Mouse (Mus musculus): ENCODE results near the gene Shb. TPM values are rescaled to one million over a fixed set of nuclear protein-coding genes. Genes with fewer than 3 reads are reported as not detected.
A peak's percentile ranks its signal among the peaks of the same experiment; 100 is the strongest.

The Shb gene
- polyA plus RNA-seq, 1 experiment = 71.5 TPM

- Histone ChIP-seq H3K36me3 (ENCODE audit: control insufficient read depth, insufficient read depth, low read length) (peaks cover 10% of the 10 kb centered on the region; the same call in 1 of the 2 replicates), H3K27ac (ENCODE audit: insufficient read depth, low read depth, low read length) (no peak overlapping the region), H3K4me1 (ENCODE audit: control insufficient read depth, insufficient read depth, insufficient read length, low read length) (peaks cover 17% of the 10 kb centered on the region), H3K27me3 (ENCODE audit: control insufficient read depth, insufficient read depth, low read length) (no peaks in the 10 kb centered on the region), H3K4me3 (ENCODE audit: low read depth, low read length) (no peak overlapping the region)
- TF ChIP-seq POLR2A (IDR thresholded peaks at IDR 0.05; ENCODE audit: low read depth, low read length) = no peak
- TF ChIP-seq CTCF (IDR thresholded peaks at IDR 0.05; ENCODE audit: extremely low read depth, insufficient read length, insufficient replicate concordance, low read depth, low read length) = 0 out of 2 replicates have a peak, but pooled peaks have one; percentile 5
- WGBS = 84% methylated on average over 13 of the region's 13 CpGs
These were observed 105.4 kb downstream of the Shb start for GRCm38 (mm10) chr4:45426724-45427457.

GRCm38 (mm10) chr4:45423406-45423805 lies 108.9 kb downstream of the Shb start:
- H3K4me3 ChIP-seq (ENCODE audit: low read depth, low read length) = no peak overlapping the region
- H3K27ac ChIP-seq (ENCODE audit: insufficient read depth, low read depth, low read length) = peak overlapping the region; percentile 33; the same call in 1 of the 2 replicates
- peaks cover 17% of the 10 kb centered on the region for H3K4me1 ChIP-seq (ENCODE audit: control insufficient read depth, insufficient read depth, insufficient read length, low read length)
- 0 out of 2 replicates have a peak, but pooled peaks cover 7% of the 10 kb centered on the region for H3K36me3 ChIP-seq (ENCODE audit: control insufficient read depth, insufficient read depth, low read length)
- TF ChIP-seq POLR2A (IDR thresholded peaks at IDR 0.05; ENCODE audit: low read depth, low read length) (no peak), CTCF (IDR thresholded peaks at IDR 0.05; ENCODE audit: extremely low read depth, insufficient read length, insufficient replicate concordance, low read depth, low read length) (no peak)
- H3K27me3 ChIP-seq (ENCODE audit: control insufficient read depth, insufficient read depth, low read length) = no peaks in the 10 kb centered on the region
- WGBS = 42% methylated on average over 8 of the region's 8 CpGs

- WGBS = 81% methylated on average over 10 of the region's 10 CpGs
- no peaks in the 10 kb centered on the region for H3K27me3 ChIP-seq (ENCODE audit: control insufficient read depth, insufficient read depth, low read length)
- peaks cover 17% of the 10 kb centered on the region for H3K4me1 ChIP-seq (ENCODE audit: control insufficient read depth, insufficient read depth, insufficient read length, low read length)
- TF ChIP-seq CTCF (IDR thresholded peaks at IDR 0.05; ENCODE audit: extremely low read depth, insufficient read length, insufficient replicate concordance, low read depth, low read length) (no peak), POLR2A (IDR thresholded peaks at IDR 0.05; ENCODE audit: low read depth, low read length) (no peak)
- H3K27ac ChIP-seq (ENCODE audit: insufficient read depth, low read depth, low read length) = no peak overlapping the region
- no peak overlapping the region for H3K4me3 ChIP-seq (ENCODE audit: low read depth, low read length)
- 0 out of 2 replicates have a peak, but pooled peaks cover 7% of the 10 kb centered on the region for H3K36me3 ChIP-seq (ENCODE audit: control insufficient read depth, insufficient read depth, low read length)
These were observed 109.6 kb downstream of the Shb start for GRCm38 (mm10) chr4:45422640-45423039.

GRCm38 (mm10) chr4:45421519-45422260 lies 110.6 kb downstream of the Shb start:
- WGBS = 85% methylated on average over 11 of the region's 11 CpGs
- H3K4me1 ChIP-seq (ENCODE audit: control insufficient read depth, insufficient read depth, insufficient read length, low read length) = peaks cover 17% of the 10 kb centered on the region
- 0 out of 2 replicates have a peak, but pooled peaks cover 7% of the 10 kb centered on the region for H3K36me3 ChIP-seq (ENCODE audit: control insufficient read depth, insufficient read depth, low read length)
- H3K27ac ChIP-seq (ENCODE audit: insufficient read depth, low read depth, low read length) = no peak overlapping the region
- H3K27me3 ChIP-seq (ENCODE audit: control insufficient read depth, insufficient read depth, low read length) = no peaks in the 10 kb centered on the region
- TF ChIP-seq CTCF (IDR thresholded peaks at IDR 0.05; ENCODE audit: extremely low read depth, insufficient read length, insufficient replicate concordance, low read depth, low read length) = no peak
- no peak for TF ChIP-seq POLR2A (IDR thresholded peaks at IDR 0.05; ENCODE audit: low read depth, low read length)
- no peak overlapping the region for H3K4me3 ChIP-seq (ENCODE audit: low read depth, low read length)

GRCm38 (mm10) chr4:45420733-45421132 lies 111.5 kb downstream of the Shb start:
- WGBS = 68% methylated on average over 3 of the region's 3 CpGs
- Histone ChIP-seq H3K27ac (ENCODE audit: insufficient read depth, low read depth, low read length) (no peak overlapping the region), H3K36me3 (ENCODE audit: control insufficient read depth, insufficient read depth, low read length) (0 out of 2 replicates have a peak, but pooled peaks cover 6% of the 10 kb centered on the region), H3K27me3 (ENCODE audit: control insufficient read depth, insufficient read depth, low read length) (no peaks in the 10 kb centered on the region), H3K4me3 (ENCODE audit: low read depth, low read length) (no peak overlapping the region), H3K4me1 (ENCODE audit: control insufficient read depth, insufficient read depth, insufficient read length, low read length) (peaks cover 17% of the 10 kb centered on the region)
- no peak for TF ChIP-seq CTCF (IDR thresholded peaks at IDR 0.05; ENCODE audit: extremely low read depth, insufficient read length, insufficient replicate concordance, low read depth, low read length)

- TF ChIP-seq CTCF (IDR thresholded peaks at IDR 0.05; ENCODE audit: extremely low read depth, insufficient read length, insufficient replicate concordance, low read depth, low read length) (no peak), POLR2A (IDR thresholded peaks at IDR 0.05; ENCODE audit: low read depth, low read length) (no peak)
- H3K36me3 ChIP-seq (ENCODE audit: control insufficient read depth, insufficient read depth, low read length) = 0 out of 2 replicates have a peak, but pooled peaks cover 6% of the 10 kb centered on the region
- no peaks in the 10 kb centered on the region for H3K27me3 ChIP-seq (ENCODE audit: control insufficient read depth, insufficient read depth, low read length)
- 82% methylated on average over 4 of the region's 4 CpGs for WGBS
- H3K27ac ChIP-seq (ENCODE audit: insufficient read depth, low read depth, low read length) = no peak overlapping the region
- H3K4me3 ChIP-seq (ENCODE audit: low read depth, low read length) = no peak overlapping the region
- peaks cover 6% of the 10 kb centered on the region for H3K4me1 ChIP-seq (ENCODE audit: control insufficient read depth, insufficient read depth, insufficient read length, low read length)
These were observed 113.2 kb downstream of the Shb start for GRCm38 (mm10) chr4:45419051-45419450.

Data from small intestine, adult 2 months (tissue).